Mouse (Mus musculus) MEL (cell line): ENCODE measurements around the gene Pck1. TPM values are rescaled to one million over a fixed set of nuclear protein-coding genes. Genes with fewer than 3 reads are reported as not detected.

Experiments
- DNase-seq: peaks from one replicate; pipeline ENCODE4 v3.0.0; 2011; ENCODE audit warnings: low read depth, low spot score
- H3K27ac ChIP-seq: 2 replicates; pipeline ENCODE4 v1.5.1; 2012; ENCODE audit warnings: low read depth, mild to moderate bottlenecking, control low read depth, low read length, moderate library complexity; ENCODE audit not compliant: control insufficient read depth
- H3K27me3 ChIP-seq, 2 experiments: fragments of 150-350 bp in 1 of 2; sonication (generic) in 1 of 2; 2 replicates each; pipeline ENCODE4 v1.6.1; 2012; ENCODE audit warnings: low read length in 2 of 2, mild to moderate bottlenecking in 2 of 2, improper control_type of control experiment in 1 of 2, moderate library complexity in 1 of 2; ENCODE audit not compliant: insufficient read depth in 2 of 2, control insufficient read depth in 1 of 2
- H3K36me3 ChIP-seq, 2 experiments: 2 replicates each; pipeline ENCODE4 v1.6.1; 2012 to 2014; ENCODE audit warnings: low read length in 2 of 2, improper control_type of control experiment in 1 of 2, inconsistent platforms in 1 of 2, mild to moderate bottlenecking in 1 of 2; ENCODE audit not compliant: insufficient read depth in 2 of 2, control insufficient read depth in 1 of 2
- H3K4me1 ChIP-seq, 2 experiments: fragments of 150-350 bp in 1 of 2; sonication (generic) in 1 of 2; 2 replicates each; pipeline ENCODE4 v1.6.1; 2012; ENCODE audit warnings: low read length in 2 of 2, improper control_type of control experiment in 1 of 2, mild to moderate bottlenecking in 1 of 2; ENCODE audit not compliant: insufficient read depth in 2 of 2, control insufficient read depth in 1 of 2
- H3K4me3 ChIP-seq, 2 experiments: fragments of 150-350 bp in 1 of 2; sonication (generic) in 1 of 2; 2 replicates each; pipeline ENCODE4 v1.5.1; 2012; ENCODE audit warnings: low read depth in 2 of 2, low read length in 2 of 2, mild to moderate bottlenecking in 2 of 2, moderate library complexity in 2 of 2, control low read depth in 1 of 2, improper control_type of control experiment in 1 of 2; ENCODE audit not compliant: control insufficient read depth in 1 of 2, insufficient read depth in 1 of 2
- H3K79me2 ChIP-seq: 2 replicates; pipeline ENCODE4 v1.6.1; 2012; ENCODE audit warnings: mild to moderate bottlenecking, low read length, moderate library complexity; ENCODE audit not compliant: control insufficient read depth, poor library complexity, insufficient read depth
- H3K9ac ChIP-seq: 2 replicates; pipeline ENCODE4 v1.6.1; 2012; ENCODE audit warnings: low read depth, mild to moderate bottlenecking, control low read depth, low read length, moderate library complexity; ENCODE audit not compliant: control insufficient read depth, poor library complexity, severe bottlenecking
- H3K9me3 ChIP-seq: fragments of 150-350 bp; sonication (generic); replicated peaks from 2 replicates; pipeline ENCODE4 v1.6.1; 2012; ENCODE audit warnings: mild to moderate bottlenecking, low read length, improper control_type of control experiment, moderate library complexity; ENCODE audit not compliant: insufficient read depth
- CTCF ChIP-seq, 3 experiments: IDR thresholded peaks in 2 of 3; conservative IDR thresholded peaks in 1 of 3; 2 replicates each; pipeline ENCODE4 v1.5.1; 2011 to 2012; ENCODE audit warnings: low read length in 3 of 3, low read depth in 2 of 3, mild to moderate bottlenecking in 2 of 3, improper control_type of control experiment in 1 of 3, inconsistent platforms in 1 of 3, mixed read lengths in 1 of 3, moderate library complexity in 1 of 3; ENCODE audit not compliant: control insufficient read depth in 1 of 3, insufficient read depth in 1 of 3, poor library complexity in 1 of 3, severe bottlenecking in 1 of 3
- ELF1 ChIP-seq: IDR thresholded peaks from 2 replicates; pipeline ENCODE4 v1.6.1; 2014; ENCODE audit warnings: low read depth, mild to moderate bottlenecking, inconsistent platforms, low read length, improper control_type of control experiment, moderate library complexity
- EP300 ChIP-seq, 2 experiments: IDR thresholded peaks; 2 replicates each; pipeline ENCODE4 v1.6.1; 2011; ENCODE audit warnings: improper control_type of control experiment in 2 of 2, low read length in 2 of 2, low read depth in 1 of 2, mild to moderate bottlenecking in 1 of 2
- ETS1 ChIP-seq: IDR thresholded peaks from 2 replicates; pipeline ENCODE4 v1.6.1; 2012; ENCODE audit warnings: low read depth, mild to moderate bottlenecking, inconsistent platforms, low read length, improper control_type of control experiment, moderate library complexity
- GABPA ChIP-seq: IDR thresholded peaks from 2 replicates; pipeline ENCODE4 v1.6.1; 2012; ENCODE audit warnings: low read depth, mild to moderate bottlenecking, inconsistent platforms, low read length, improper control_type of control experiment, moderate library complexity
- GATA1 ChIP-seq: IDR thresholded peaks from 2 replicates; pipeline ENCODE4 v1.6.1; 2011; ENCODE audit warnings: low read depth, low read length, improper control_type of control experiment
- JUND ChIP-seq: IDR thresholded peaks from 2 replicates; pipeline ENCODE4 v1.6.1; 2011; ENCODE audit warnings: low read depth, mild to moderate bottlenecking, improper control_type of control experiment, low read length
- KAT2A ChIP-seq: conservative IDR thresholded peaks from 2 replicates; pipeline ENCODE4 v1.6.1; 2012; ENCODE audit warnings: low read depth, low read length, improper control_type of control experiment, inconsistent platforms
- MAZ ChIP-seq: IDR thresholded peaks from 2 replicates; pipeline ENCODE4 v1.6.1; 2012; ENCODE audit warnings: low read depth, mild to moderate bottlenecking, inconsistent platforms, low read length, improper control_type of control experiment
- MEF2A ChIP-seq: IDR thresholded peaks from 2 replicates; pipeline ENCODE4 v1.6.1; 2014; ENCODE audit warnings: low read depth, mild to moderate bottlenecking, inconsistent platforms, low read length, improper control_type of control experiment; ENCODE audit not compliant: poor library complexity, insufficient replicate concordance, severe bottlenecking; ENCODE audit errors: extremely low read depth
- MYC ChIP-seq: IDR thresholded peaks from 2 replicates; pipeline ENCODE4 v1.6.1; 2011; ENCODE audit warnings: low read depth, mild to moderate bottlenecking, low read length, improper control_type of control experiment, moderate library complexity
- POLR2A ChIP-seq, 2 experiments: IDR thresholded peaks; 2 replicates each; pipeline ENCODE4 v1.6.1; 2011 to 2012; ENCODE audit warnings: low read length in 2 of 2, mild to moderate bottlenecking in 2 of 2, control low read depth in 1 of 2, improper control_type of control experiment in 1 of 2, low read depth in 1 of 2, moderate library complexity in 1 of 2; ENCODE audit not compliant: control insufficient read depth in 1 of 2, insufficient read depth in 1 of 2, poor library complexity in 1 of 2
- POLR2AphosphoS2 ChIP-seq: IDR thresholded peaks from 2 replicates; pipeline ENCODE4 v1.6.1; 2011; ENCODE audit warnings: low read length, improper control_type of control experiment
- RAD21 ChIP-seq: IDR thresholded peaks from 2 replicates; pipeline ENCODE4 v1.6.1; 2011; ENCODE audit warnings: mild to moderate bottlenecking, low read depth, low read length, improper control_type of control experiment
- SMC3 ChIP-seq: IDR thresholded peaks from 2 replicates; pipeline ENCODE4 v1.6.1; 2011; ENCODE audit warnings: low read depth, low read length, improper control_type of control experiment
- TAL1 ChIP-seq: IDR thresholded peaks from 2 replicates; pipeline ENCODE4 v1.6.1; 2012; ENCODE audit warnings: mild to moderate bottlenecking, inconsistent platforms, low read length, moderate library complexity, mixed read lengths
- TBP ChIP-seq: IDR thresholded peaks from 2 replicates; pipeline ENCODE4 v1.8.0; 2011; ENCODE audit warnings: low read depth, low read length, improper control_type of control experiment
- TCF12 ChIP-seq: IDR thresholded peaks from 2 replicates; pipeline ENCODE4 v1.6.1; 2014; ENCODE audit warnings: low read depth, mild to moderate bottlenecking, inconsistent platforms, low read length, improper control_type of control experiment, moderate library complexity
- UBTF ChIP-seq: IDR thresholded peaks from 2 replicates; pipeline ENCODE4 v1.6.1; 2012; ENCODE audit warnings: low read depth, mild to moderate bottlenecking, inconsistent platforms, low read length, improper control_type of control experiment, moderate library complexity, borderline replicate concordance; ENCODE audit not compliant: insufficient read depth
- USF1 ChIP-seq: IDR thresholded peaks from 2 replicates; pipeline ENCODE4 v1.6.1; 2014; ENCODE audit warnings: low read depth, mild to moderate bottlenecking, inconsistent platforms, low read length, improper control_type of control experiment, moderate library complexity
- ZKSCAN1 ChIP-seq: IDR thresholded peaks from 2 replicates; pipeline ENCODE4 v1.6.1; 2012; ENCODE audit warnings: low read depth, mild to moderate bottlenecking, inconsistent platforms, low read length, improper control_type of control experiment, moderate library complexity
- polyA plus RNA-seq, 2 experiments: library from polyadenylated mRNA; stranded (reverse) in 1 of 2; unstranded in 1 of 2; fragments of >175 nt in 1 of 2; fragments of >200 nt in 1 of 2; gene quantifications; 2 replicates each; pipeline versions ENCODE4 v1.2.1 to v1.2.4; 2012; ENCODE audit warnings: low replicate concordance in 2 of 2, low read depth in 1 of 2; ENCODE audit not compliant: insufficient read length in 2 of 2, insufficient read depth in 1 of 2, missing spikeins in 1 of 2
- total RNA-seq: library from RNA; depleted of rRNA; stranded (reverse); fragments of 300-350 nt; gene quantifications from 2 replicates; pipeline ENCODE4 v1.2.3, GENCODE M21; 2012

Pck1 gene
- total and polyA plus RNA-seq, 3 experiments, result not detected

DNA sequence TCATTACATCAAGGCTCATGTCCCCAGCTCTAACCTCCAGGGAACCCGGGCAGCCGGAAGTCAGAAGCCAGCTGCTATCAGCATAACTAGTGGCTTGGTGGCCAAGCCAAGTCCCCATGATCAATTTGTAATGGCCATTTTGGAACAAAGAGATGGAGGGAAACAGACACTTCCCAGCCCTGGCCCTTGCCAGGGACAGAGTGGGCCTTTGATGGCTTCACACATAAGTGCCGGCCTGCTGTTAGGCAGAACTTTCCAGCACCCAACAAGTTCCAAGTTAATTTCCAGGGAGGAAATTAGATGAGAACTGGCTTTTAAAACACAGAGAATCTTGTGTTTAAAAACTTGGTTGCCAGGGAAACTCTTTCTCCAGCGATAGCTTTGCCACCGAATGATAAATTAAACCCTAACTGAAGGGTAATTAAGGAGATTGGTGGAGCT lies 15.6 kb downstream of the Pck1 start:
- Histone ChIP-seq H3K27me3 (no peaks in the 10 kb centered on the region), H3K4me3 (no peak overlapping the region), H3K9me3 (no peaks in the 10 kb centered on the region), H3K9ac (no peak overlapping the region), H3K4me1 (no peaks in the 10 kb centered on the region), H3K36me3 (no peaks in the 10 kb centered on the region), H3K79me2 (no peaks in the 10 kb centered on the region), H3K27ac (no peak overlapping the region)
- no peak for TF ChIP-seq ELF1
- no peak for TF ChIP-seq RAD21
- no peak for TF ChIP-seq EP300 (IDR thresholded peaks at IDR 0.05; ENCODE audit: low read depth in 1 of 2, low read length in 2 of 2)
- no peak for TF ChIP-seq JUND
- no peak for TF ChIP-seq UBTF
- TF ChIP-seq GABPA, result no peak
- no peak for TF ChIP-seq POLR2A (IDR thresholded peaks at IDR 0.05; ENCODE audit: control insufficient read depth in 1 of 2, insufficient read depth in 1 of 2, low read depth in 1 of 2, low read length in 2 of 2, poor library complexity in 1 of 2)
- no peak for TF ChIP-seq CTCF (IDR thresholded peaks at IDR 0.05 in 2 of 3, conservative IDR thresholded peaks at IDR 0.05 in 1 of 3; ENCODE audit: control insufficient read depth in 1 of 3, insufficient read depth in 1 of 3, low read depth in 2 of 3, low read length in 3 of 3, poor library complexity in 1 of 3, severe bottlenecking in 1 of 3)
- no peak for TF ChIP-seq TBP
- no peak for TF ChIP-seq POLR2AphosphoS2
- TF ChIP-seq TAL1, result no peak
- TF ChIP-seq ETS1, result no peak
- TF ChIP-seq GATA1, result no peak
- no peak for TF ChIP-seq MAZ
- no peak for DNase-seq

DNA sequence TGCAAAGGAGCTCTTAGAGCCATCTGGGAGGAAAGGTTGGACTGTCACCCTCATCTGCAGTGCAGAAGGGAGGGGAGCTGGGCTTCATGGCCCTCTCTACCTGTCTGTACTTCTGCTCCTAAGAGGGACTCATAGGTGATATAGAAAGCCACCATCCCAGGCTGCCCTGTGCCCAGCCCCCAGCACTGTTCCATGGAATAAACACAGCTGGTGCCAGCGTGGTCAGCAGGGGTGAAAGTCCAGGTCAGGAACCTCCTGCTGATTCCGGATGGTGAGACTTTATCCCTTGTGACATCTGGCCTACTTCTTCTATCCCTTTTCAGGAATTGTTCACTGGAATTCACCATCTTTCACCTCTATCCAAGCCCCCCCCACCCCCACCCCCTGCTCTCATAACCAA lies 17.2 kb downstream of the Pck1 start:
- Histone ChIP-seq H3K4me3 (no peak overlapping the region), H3K36me3 (no peaks in the 10 kb centered on the region), H3K9me3 (no peaks in the 10 kb centered on the region), H3K27ac (no peak overlapping the region), H3K27me3 (no peaks in the 10 kb centered on the region), H3K4me1 (no peaks in the 10 kb centered on the region), H3K9ac (no peak overlapping the region), H3K79me2 (no peaks in the 10 kb centered on the region)
- DNase-seq, result no peak
- no peak for TF ChIP-seq SMC3
- TF ChIP-seq ETS1, result no peak
- TF ChIP-seq ZKSCAN1, result no peak
- TF ChIP-seq MEF2A, result no peak
- no peak for TF ChIP-seq CTCF (IDR thresholded peaks at IDR 0.05 in 2 of 3, conservative IDR thresholded peaks at IDR 0.05 in 1 of 3; ENCODE audit: control insufficient read depth in 1 of 3, insufficient read depth in 1 of 3, low read depth in 2 of 3, low read length in 3 of 3, poor library complexity in 1 of 3, severe bottlenecking in 1 of 3)
- TF ChIP-seq RAD21, result no peak
- TF ChIP-seq TBP, result no peak
- no peak for TF ChIP-seq TCF12
- TF ChIP-seq GABPA, result no peak
- no peak for TF ChIP-seq USF1
- TF ChIP-seq MYC, result no peak
- TF ChIP-seq MAZ, result no peak
- TF ChIP-seq KAT2A, result no peak
- no peak for TF ChIP-seq ELF1
- TF ChIP-seq GATA1, result no peak
- no peak for TF ChIP-seq UBTF
